Mouse (Mus musculus): ENCODE measurements around the gene Slc25a43.

- TF ChIP-seq CTCF (IDR thresholded peaks at IDR 0.05; ENCODE audit: low read depth) (no peak), EP300 (IDR thresholded peaks at IDR 0.05; ENCODE audit: low read depth) (no peak)
These were observed 3.1 kb upstream of the Slc25a43 start for GRCm38 (mm10) chrX:36740124-36740951.
